Mouse (Mus musculus): Measurements from ENCODE around the gene Rab14. TPM values are rescaled to one million over a fixed set of nuclear protein-coding genes. Genes with fewer than 3 reads are reported as not detected.

Gene Rab14
- polyA plus RNA-seq, 1 experiment from 2014 or later = 349 TPM

- Histone ChIP-seq H3K4me3 (replicated peaks) (no peak overlapping the region), H3K27ac (no peak overlapping the region), H3K4me1 (peaks cover 23% of the 10 kb centered on the region), H3K36me3 (no peaks in the 10 kb centered on the region), H3K27me3 (no peaks in the 10 kb centered on the region), H3K9me3 (replicated peaks) (no peaks in the 10 kb centered on the region), H3K9ac (no peak overlapping the region), H3K4me2 (no peak overlapping the region)
- WGBS = 74% methylated on average over 2 of the region's 2 CpGs
- no peak for ATAC-seq (replicated peaks; ENCODE audit: low FRiP score)
Measured at GRCm38 (mm10) chr2:35216701-35217100, 15.8 kb upstream of the Rab14 start.

- Histone ChIP-seq H3K4me1 (peaks cover 23% of the 10 kb centered on the region), H3K27me3 (no peaks in the 10 kb centered on the region), H3K4me3 (replicated peaks) (no peak overlapping the region), H3K36me3 (no peaks in the 10 kb centered on the region), H3K9me3 (replicated peaks) (no peaks in the 10 kb centered on the region), H3K9ac (no peak overlapping the region), H3K27ac (peak overlapping the region; percentile 78), H3K4me2 (peak overlapping the region; percentile 52)
- peak; percentile 40; the same call in 1 of the 2 replicates for ATAC-seq (replicated peaks; ENCODE audit: low FRiP score)
- WGBS = 47% methylated on average over 14 of the region's 14 CpGs
Measured at GRCm38 (mm10) chr2:35215363-35215762, 14.4 kb upstream of the Rab14 start.

- H3K9ac ChIP-seq = no peak overlapping the region
- H3K4me1 ChIP-seq = peaks cover 23% of the 10 kb centered on the region
- H3K27ac ChIP-seq = peak overlapping the region; percentile 78
- 4% methylated on average over 12 of the region's 12 CpGs for WGBS
- H3K36me3 ChIP-seq = no peaks in the 10 kb centered on the region
- peak; percentile 89 for ATAC-seq (replicated peaks; ENCODE audit: low FRiP score)
- no peak overlapping the region for H3K4me3 ChIP-seq (replicated peaks)
- no peaks in the 10 kb centered on the region for H3K9me3 ChIP-seq (replicated peaks)
- H3K4me2 ChIP-seq = peak overlapping the region; percentile 52
- no peaks in the 10 kb centered on the region for H3K27me3 ChIP-seq
Measured at GRCm38 (mm10) chr2:35214881-35215358, 14.0 kb upstream of the Rab14 start.

- Histone ChIP-seq H3K27me3 (no peaks in the 10 kb centered on the region), H3K9ac (no peak overlapping the region), H3K4me1 (peaks cover 23% of the 10 kb centered on the region), H3K36me3 (no peaks in the 10 kb centered on the region), H3K4me2 (no peak overlapping the region), H3K27ac (no peak overlapping the region), H3K9me3 (replicated peaks) (no peaks in the 10 kb centered on the region), H3K4me3 (replicated peaks) (no peak overlapping the region)
- WGBS = 75% methylated on average over 12 of the region's 12 CpGs
- ATAC-seq (replicated peaks; ENCODE audit: low FRiP score) = no peak
Measured at GRCm38 (mm10) chr2:35213345-35213910, 12.5 kb upstream of the Rab14 start.

GRCm38 (mm10) chr2:35211681-35212080, 10.8 kb upstream of the Rab14 start:
- Histone ChIP-seq H3K36me3 (no peaks in the 10 kb centered on the region), H3K4me1 (peaks cover 24% of the 10 kb centered on the region), H3K4me3 (replicated peaks) (no peak overlapping the region), H3K9me3 (replicated peaks) (no peaks in the 10 kb centered on the region), H3K27ac (no peak overlapping the region), H3K9ac (no peak overlapping the region), H3K27me3 (no peaks in the 10 kb centered on the region), H3K4me2 (no peak overlapping the region)
- ATAC-seq (replicated peaks; ENCODE audit: low FRiP score) = no peak
- WGBS = 82% methylated on average over 3 of the region's 3 CpGs

GRCm38 (mm10) chr2:35208931-35209665, 8.2 kb upstream of the Rab14 start:
- Histone ChIP-seq H3K27me3 (no peaks in the 10 kb centered on the region), H3K36me3 (no peaks in the 10 kb centered on the region), H3K4me3 (replicated peaks) (no peak overlapping the region), H3K4me2 (no peak overlapping the region), H3K9me3 (replicated peaks) (no peaks in the 10 kb centered on the region), H3K9ac (no peak overlapping the region), H3K4me1 (peaks cover 7% of the 10 kb centered on the region; the same call in 1 of the 2 replicates), H3K27ac (no peak overlapping the region)
- 66% methylated on average over 8 of the region's 8 CpGs for WGBS
- no peak for ATAC-seq (replicated peaks; ENCODE audit: low FRiP score)

GRCm38 (mm10) chr2:35208054-35208453, 7.1 kb upstream of the Rab14 start:
- H3K27me3 ChIP-seq = no peaks in the 10 kb centered on the region
- ATAC-seq (replicated peaks; ENCODE audit: low FRiP score) = no peak
- H3K4me1 ChIP-seq = peaks cover 4% of the 10 kb centered on the region; the same call in 1 of the 2 replicates
- H3K9ac ChIP-seq = no peak overlapping the region
- 77% methylated on average over 3 of the region's 3 CpGs for WGBS
- H3K9me3 ChIP-seq (replicated peaks) = no peaks in the 10 kb centered on the region
- H3K4me2 ChIP-seq = no peak overlapping the region
- no peak overlapping the region for H3K27ac ChIP-seq
- no peak overlapping the region for H3K4me3 ChIP-seq (replicated peaks)
- no peaks in the 10 kb centered on the region for H3K36me3 ChIP-seq

GRCm38 (mm10) chr2:35206761-35207160, 5.8 kb upstream of the Rab14 start:
- H3K4me1 ChIP-seq = peaks cover 4% of the 10 kb centered on the region; the same call in 1 of the 2 replicates
- no peaks in the 10 kb centered on the region for H3K27me3 ChIP-seq
- H3K27ac ChIP-seq = no peak overlapping the region
- H3K36me3 ChIP-seq = no peaks in the 10 kb centered on the region
- no peak for ATAC-seq (replicated peaks; ENCODE audit: low FRiP score)
- 87% methylated on average over 3 of the region's 3 CpGs for WGBS
- no peaks in the 10 kb centered on the region for H3K9me3 ChIP-seq (replicated peaks)
- no peak overlapping the region for H3K4me2 ChIP-seq
- no peak overlapping the region for H3K9ac ChIP-seq
- no peak overlapping the region for H3K4me3 ChIP-seq (replicated peaks)

GRCm38 (mm10) chr2:35203729-35204128, 2.8 kb upstream of the Rab14 start:
- Histone ChIP-seq H3K4me3 (replicated peaks) (no peak overlapping the region), H3K27me3 (no peaks in the 10 kb centered on the region)
- ATAC-seq (replicated peaks; ENCODE audit: low FRiP score) = no peak

GRCm38 (mm10) chr2:35199971-35200897, 686 bp downstream of the Rab14 start:
- Histone ChIP-seq H3K4me3 (replicated peaks) (peak overlapping the region; percentile 89), H3K4me2 (peak overlapping the region; percentile 65), H3K9me3 (replicated peaks) (no peaks in the 10 kb centered on the region), H3K36me3 (no peaks in the 10 kb centered on the region; the same call in 1 of the 2 replicates), H3K27me3 (no peaks in the 10 kb centered on the region), H3K27ac (peak overlapping the region; percentile 98), H3K9ac (peak overlapping the region; percentile 100), H3K4me1 (peaks cover 15% of the 10 kb centered on the region)
- ATAC-seq (replicated peaks; ENCODE audit: low FRiP score) = peak; percentile 87
- WGBS = under 1% methylated on average over 84 of the region's 90 CpGs

More at GRCm38 (mm10) chr2:35203729-35204128, 2.8 kb upstream of the Rab14 start:
- H3K36me3 ChIP-seq = no peaks in the 10 kb centered on the region; the same call in 1 of the 2 replicates
- no peak overlapping the region for H3K27ac ChIP-seq
- no peaks in the 10 kb centered on the region for H3K9me3 ChIP-seq (replicated peaks)
- peaks cover 12% of the 10 kb centered on the region for H3K4me1 ChIP-seq
- no peak overlapping the region for H3K4me2 ChIP-seq
- no peak overlapping the region for H3K9ac ChIP-seq

- ATAC-seq (replicated peaks; ENCODE audit: low FRiP score) = no peak
- Histone ChIP-seq H3K4me1 (peaks cover 15% of the 10 kb centered on the region), H3K9me3 (replicated peaks) (no peaks in the 10 kb centered on the region), H3K9ac (peak overlapping the region; percentile 100), H3K4me3 (replicated peaks) (peak overlapping the region; percentile 89), H3K36me3 (peaks cover 3% of the 10 kb centered on the region; the same call in 1 of the 2 replicates), H3K4me2 (peak overlapping the region; percentile 65), H3K27ac (no peak overlapping the region), H3K27me3 (no peaks in the 10 kb centered on the region)
- 5% methylated on average over 5 of the region's 5 CpGs for WGBS
Measured at GRCm38 (mm10) chr2:35199541-35199940, 1.4 kb downstream of the Rab14 start.

Measured in kidney, embryonic 15.5 days (tissue).